Mouse (Mus musculus) forebrain, embryonic 10.5 days (tissue): ENCODE results near the gene Sun2. TPM values are rescaled to one million over a fixed set of nuclear protein-coding genes. Genes with fewer than 3 reads are reported as not detected.

Experiments used
- DNase-seq: peaks from one replicate; pipeline ENCODE4 v3.0.0-alpha.2; 2017; ENCODE audit warnings: low spot score; ENCODE audit errors: extremely low spot score
- H3K27ac ChIP-seq: fragments of 300-500 bp; sonication (generic); 2 replicates; pipeline ENCODE4 v1.5.1; 2016; ENCODE audit warnings: mild to moderate bottlenecking
- H3K27me3 ChIP-seq: fragments of 300-500 bp; sonication (generic); 2 replicates; pipeline ENCODE4 v1.6.1; 2016; ENCODE audit warnings: mild to moderate bottlenecking; ENCODE audit not compliant: poor library complexity, severe bottlenecking
- H3K36me3 ChIP-seq: fragments of 300-500 bp; sonication (generic); replicated peaks from 2 replicates; pipeline ENCODE4 v1.6.1; 2016; ENCODE audit warnings: mild to moderate bottlenecking, moderate library complexity
- H3K4me1 ChIP-seq: fragments of 300-500 bp; sonication (generic); 2 replicates; pipeline ENCODE4 v1.6.1; 2016
- H3K4me3 ChIP-seq: fragments of 300-500 bp; sonication (generic); 2 replicates; pipeline ENCODE4 v1.5.1; 2016; ENCODE audit warnings: mild to moderate bottlenecking, moderate library complexity
- H3K9me3 ChIP-seq: fragments of 300-500 bp; sonication (generic); 2 replicates; pipeline ENCODE4 v1.6.1; 2016; ENCODE audit warnings: mild to moderate bottlenecking, moderate library complexity
- WGBS: fragments of 180-500 bp; shearing (Covaris S2); methylation state at CpG from one replicate; pipeline ENCODE4 v1.1.7; 2016; 5-methylcytosine and 5-hydroxymethylcytosine counted together
- polyA plus RNA-seq: library from polyadenylated mRNA; unstranded; fragments of >200 nt; fragmentation: Nextera tagmentation; extraction: Ambion mirVana; gene quantifications from 2 replicates; pipeline ENCODE4 v1.2.1, GENCODE M21; 2016

Sun2 gene
- polyA plus RNA-seq, 1 experiment from 2014 or later: 3.4 TPM

DNA sequence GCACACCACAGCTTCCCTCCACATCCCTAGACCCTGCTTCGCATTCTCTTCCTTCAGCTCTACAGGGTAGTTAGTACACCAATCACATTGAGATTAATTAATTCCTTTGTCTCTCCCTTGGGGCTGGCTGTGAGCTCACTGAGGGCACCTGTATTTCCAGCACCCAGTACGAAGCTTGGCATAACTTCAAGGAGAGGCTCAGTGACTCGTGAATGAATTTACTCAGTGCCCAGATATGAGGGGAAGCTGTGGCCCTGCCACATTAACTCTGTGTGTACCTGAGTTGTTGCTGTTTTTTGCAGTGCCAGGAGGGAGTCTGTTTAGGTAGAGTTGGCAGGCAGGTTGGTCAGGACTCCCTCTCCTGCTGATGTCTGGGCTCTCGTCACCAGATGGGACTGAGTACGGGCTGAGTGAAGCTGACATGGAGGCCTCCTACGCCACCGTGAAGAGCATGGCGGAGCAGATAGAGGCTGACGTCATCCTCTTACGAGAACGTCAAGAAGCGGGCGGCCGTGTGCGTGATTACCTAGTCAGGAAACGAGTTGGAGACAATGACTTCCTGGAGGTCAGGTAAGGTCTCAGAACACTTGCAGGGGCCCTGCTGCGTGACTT, 35.6 kb downstream of the Sun2 start:
- no peak overlapping the region for H3K27ac ChIP-seq
- no peaks in the 10 kb centered on the region for H3K9me3 ChIP-seq
- H3K4me3 ChIP-seq: no peak overlapping the region
- DNase-seq: no peak
- WGBS: 93% methylated on average over 17 of the region's 17 CpGs
- no peaks in the 10 kb centered on the region for H3K27me3 ChIP-seq
- H3K36me3 ChIP-seq: peaks cover 58% of the 10 kb centered on the region
- no peaks in the 10 kb centered on the region for H3K4me1 ChIP-seq

DNA sequence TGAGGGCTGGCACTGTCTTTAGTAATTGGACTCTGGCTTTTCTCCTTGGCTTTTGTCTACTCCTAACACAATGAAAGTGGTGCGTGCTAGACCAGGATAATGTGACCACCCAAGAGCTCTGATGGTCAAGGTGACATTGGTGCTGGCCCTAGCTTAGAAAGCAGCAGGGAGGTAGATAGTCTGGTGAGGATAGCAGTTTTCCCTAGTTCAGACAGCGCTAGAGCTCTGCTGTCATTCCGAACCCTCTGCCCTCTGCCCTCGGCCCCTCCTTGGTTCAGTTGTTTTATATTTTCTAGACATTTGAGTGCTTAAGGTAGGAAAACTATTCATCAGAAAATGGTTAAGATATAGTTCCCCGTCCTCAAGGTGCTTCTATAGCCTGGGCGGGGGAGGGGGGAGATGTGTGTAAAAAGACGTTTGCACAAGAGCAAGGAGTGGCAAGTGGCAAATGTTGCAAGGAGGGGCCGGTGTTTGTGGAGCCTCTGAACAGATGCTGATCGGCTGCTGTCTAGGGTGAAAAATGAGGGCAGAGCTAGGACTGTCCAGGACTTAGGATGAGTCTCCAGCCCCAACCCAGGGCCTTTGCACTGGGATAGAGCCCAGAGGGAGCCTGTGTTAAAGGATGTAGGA, 44.7 kb downstream of the Sun2 start:
- H3K27me3 ChIP-seq: no peaks in the 10 kb centered on the region
- no peak overlapping the region for H3K4me3 ChIP-seq
- no peak for DNase-seq
- 87% methylated on average over 9 of the region's 9 CpGs for WGBS
- H3K27ac ChIP-seq: 0 out of 2 replicates have a peak overlapping the region, but pooled peaks have one; percentile 16
- peaks cover 36% of the 10 kb centered on the region for H3K4me1 ChIP-seq
- H3K9me3 ChIP-seq: no peaks in the 10 kb centered on the region
- peaks cover 56% of the 10 kb centered on the region for H3K36me3 ChIP-seq

DNA sequence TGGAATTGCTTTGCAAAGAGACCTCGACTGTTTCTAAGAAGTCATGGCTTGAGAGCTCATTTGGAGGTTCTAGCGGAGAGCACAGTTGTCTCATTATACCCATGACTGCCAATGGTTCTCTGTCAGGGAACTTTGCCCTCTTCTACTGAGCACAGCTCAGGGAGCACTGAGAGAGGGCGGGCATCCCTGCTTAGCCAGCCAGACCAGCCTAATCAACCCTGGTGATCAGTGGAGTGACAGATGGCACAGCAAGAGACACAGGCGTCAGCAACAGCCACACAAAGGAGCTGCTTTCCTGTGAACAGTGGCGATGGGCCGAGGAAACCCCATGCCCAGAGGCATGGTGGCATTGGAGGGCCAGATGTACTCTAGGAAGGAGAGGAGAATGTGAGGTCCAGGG, 45.3 kb downstream of the Sun2 start:
- Histone ChIP-seq H3K4me1 (peaks cover 42% of the 10 kb centered on the region), H3K27ac (0 out of 2 replicates have a peak overlapping the region, but pooled peaks have one; percentile 16), H3K4me3 (no peak overlapping the region), H3K27me3 (no peaks in the 10 kb centered on the region), H3K36me3 (peaks cover 56% of the 10 kb centered on the region), H3K9me3 (no peaks in the 10 kb centered on the region)
- DNase-seq: no peak
- 86% methylated on average over 6 of the region's 6 CpGs for WGBS

DNA sequence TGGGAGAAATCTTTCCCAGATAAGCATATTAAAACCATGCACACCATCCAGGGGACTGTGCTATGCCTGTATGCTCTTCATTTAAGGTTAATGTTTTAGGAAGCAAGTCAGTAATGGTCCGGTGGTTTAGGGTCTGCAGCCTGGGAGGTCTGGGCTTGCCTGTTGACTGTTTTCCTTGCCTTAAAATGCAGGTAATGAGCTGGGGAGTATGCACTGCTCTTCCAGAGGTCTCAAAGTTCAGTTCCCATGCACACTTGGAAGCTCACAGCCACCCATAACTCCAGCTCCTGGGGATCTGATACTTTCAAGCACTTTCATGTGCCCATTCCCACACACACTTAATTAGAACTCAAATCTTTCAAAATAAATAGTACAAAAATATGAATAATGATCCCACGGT, 45.8 kb downstream of the Sun2 start:
- Histone ChIP-seq H3K4me1 (peaks cover 47% of the 10 kb centered on the region), H3K27ac (no peak overlapping the region), H3K9me3 (no peaks in the 10 kb centered on the region), H3K36me3 (peaks cover 56% of the 10 kb centered on the region), H3K4me3 (no peak overlapping the region), H3K27me3 (no peaks in the 10 kb centered on the region)
- WGBS: 92% methylated on average over 2 of the region's 2 CpGs
- DNase-seq: no peak

DNA sequence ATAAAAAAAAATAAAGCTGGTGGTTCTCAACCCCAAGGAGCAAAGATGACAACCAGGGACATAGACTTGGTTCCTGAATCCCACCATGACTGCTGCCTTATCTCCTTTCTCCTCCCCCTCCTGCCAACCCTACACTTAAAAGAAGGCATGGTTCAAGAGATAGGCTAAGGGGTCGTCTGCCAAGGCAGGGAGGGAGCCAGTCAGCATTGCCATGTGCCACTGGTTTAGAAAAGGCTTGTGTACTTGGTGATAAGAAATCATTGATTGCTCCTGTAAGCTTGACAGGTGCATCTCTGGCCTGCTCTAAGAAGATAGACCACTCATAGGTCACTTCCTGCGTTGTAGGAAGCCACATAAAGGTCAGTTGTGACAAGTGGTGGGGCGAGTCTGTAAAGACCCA, 46.8 kb downstream of the Sun2 start:
- Histone ChIP-seq H3K4me1 (peaks cover 54% of the 10 kb centered on the region), H3K27ac (no peak overlapping the region), H3K9me3 (no peaks in the 10 kb centered on the region), H3K36me3 (peaks cover 56% of the 10 kb centered on the region), H3K27me3 (no peaks in the 10 kb centered on the region), H3K4me3 (no peak overlapping the region)
- WGBS: 76% methylated on average over 3 of the region's 3 CpGs
- DNase-seq: no peak

DNA sequence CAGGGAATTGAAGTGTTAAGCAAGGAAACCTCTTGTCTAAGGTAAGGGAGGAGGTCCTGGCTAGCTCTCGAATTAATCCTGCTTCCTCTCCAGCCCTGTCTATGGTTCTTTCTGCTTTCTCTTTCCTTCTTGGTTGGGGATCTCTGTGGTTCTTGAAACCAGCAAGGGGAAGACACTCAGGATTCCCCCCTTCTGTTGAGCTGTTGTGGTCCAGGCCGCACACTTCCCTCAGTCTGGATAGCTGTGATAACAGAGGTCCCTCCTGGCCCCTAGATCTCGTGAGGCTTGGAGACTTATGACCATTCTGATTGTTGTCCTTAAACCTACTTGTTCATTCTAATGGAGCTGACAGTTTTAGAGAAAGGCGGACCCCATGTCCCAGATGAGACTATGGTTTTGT, 47.8 kb downstream of the Sun2 start:
- peaks cover 54% of the 10 kb centered on the region for H3K36me3 ChIP-seq
- peaks cover 61% of the 10 kb centered on the region for H3K4me1 ChIP-seq
- WGBS: 93% methylated on average over 4 of the region's 4 CpGs
- DNase-seq: no peak
- no peaks in the 10 kb centered on the region for H3K27me3 ChIP-seq
- no peak overlapping the region for H3K27ac ChIP-seq
- no peak overlapping the region for H3K4me3 ChIP-seq
- no peaks in the 10 kb centered on the region for H3K9me3 ChIP-seq

DNA sequence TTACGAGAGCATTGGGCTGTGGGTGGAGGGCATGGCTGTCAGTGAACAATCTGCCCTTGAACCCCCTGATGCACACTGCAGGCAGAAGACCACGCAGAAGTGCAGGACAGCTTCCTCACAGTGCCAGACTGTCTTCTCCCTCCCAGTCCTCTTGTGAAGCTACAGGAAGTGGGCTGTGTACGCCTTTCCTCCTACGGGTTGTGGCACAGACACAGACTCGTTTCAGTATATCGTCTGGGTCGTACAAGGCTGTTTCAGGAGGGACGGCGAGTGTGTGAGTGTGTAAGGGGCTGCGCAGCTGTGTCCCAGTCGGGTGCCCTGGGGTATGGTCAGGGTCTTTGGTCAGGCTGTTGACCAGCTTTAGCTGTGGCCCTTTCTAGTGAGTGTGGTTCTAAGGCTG, 48.6 kb downstream of the Sun2 start:
- WGBS: 88% methylated on average over 11 of the region's 11 CpGs
- DNase-seq: no peak
- Histone ChIP-seq H3K4me3 (peak overlapping the region; percentile 16; the same call in 1 of the 2 replicates), H3K36me3 (peaks cover 48% of the 10 kb centered on the region), H3K9me3 (no peaks in the 10 kb centered on the region), H3K27me3 (peaks cover 4% of the 10 kb centered on the region; the same call in 1 of the 2 replicates), H3K27ac (no peak overlapping the region), H3K4me1 (peaks cover 68% of the 10 kb centered on the region)

DNA sequence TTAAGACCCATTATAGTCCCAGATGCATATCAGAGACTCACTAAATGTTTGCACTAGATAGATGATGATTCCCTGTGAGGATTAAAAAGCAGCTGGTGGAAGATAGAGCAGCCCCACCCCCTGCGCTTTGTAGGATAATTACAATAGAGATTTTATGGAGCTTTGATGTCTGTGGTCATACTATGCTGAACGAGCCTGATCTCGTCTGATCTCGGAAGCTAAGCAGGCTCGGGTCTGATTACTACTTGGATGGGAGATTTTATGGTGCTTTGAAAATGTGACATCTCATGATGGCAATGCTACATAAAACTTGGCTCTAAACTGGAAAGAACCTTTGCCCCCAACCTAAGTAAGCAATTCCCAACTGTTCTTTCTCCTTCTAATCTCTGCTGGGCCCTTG, 50.0 kb downstream of the Sun2 start:
- no peak overlapping the region for H3K27ac ChIP-seq
- peaks cover 37% of the 10 kb centered on the region for H3K36me3 ChIP-seq
- H3K27me3 ChIP-seq: peaks cover 4% of the 10 kb centered on the region; the same call in 1 of the 2 replicates
- H3K4me3 ChIP-seq: peak overlapping the region; percentile 98
- no peaks in the 10 kb centered on the region for H3K9me3 ChIP-seq
- DNase-seq: no peak
- WGBS: 89% methylated on average over 5 of the region's 5 CpGs
- peaks cover 68% of the 10 kb centered on the region for H3K4me1 ChIP-seq

DNA sequence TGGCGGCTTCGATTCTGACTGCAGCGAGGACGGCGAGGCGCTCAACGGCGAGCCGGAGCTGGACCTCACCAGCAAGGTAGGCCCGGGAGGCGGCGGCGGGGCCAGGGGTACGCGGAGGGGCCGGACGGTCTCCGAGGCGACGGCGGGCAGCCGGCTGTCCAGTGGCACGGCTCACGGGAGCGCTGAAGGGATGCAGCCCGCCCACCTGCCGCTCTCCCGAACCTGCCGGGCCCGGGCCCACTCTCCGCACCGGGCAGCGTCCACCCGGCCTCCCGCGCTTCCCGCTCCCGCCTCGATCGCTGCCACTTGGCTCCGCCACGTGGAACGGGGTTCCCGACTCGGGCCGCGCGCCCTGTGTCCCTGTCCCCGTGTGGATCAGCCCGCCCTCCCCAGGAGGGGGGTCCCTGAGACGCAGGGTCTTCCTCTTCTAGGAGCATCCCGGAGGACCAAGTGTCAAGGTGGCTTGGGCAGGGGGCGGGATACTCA, 51.3 kb downstream of the Sun2 start:
- H3K4me1 ChIP-seq: peaks cover 67% of the 10 kb centered on the region
- peaks cover 24% of the 10 kb centered on the region for H3K36me3 ChIP-seq
- WGBS: under 1% methylated on average over 53 of the region's 53 CpGs
- H3K4me3 ChIP-seq: peak overlapping the region; percentile 98
- no peaks in the 10 kb centered on the region for H3K9me3 ChIP-seq
- peaks cover 4% of the 10 kb centered on the region; the same call in 1 of the 2 replicates for H3K27me3 ChIP-seq
- no peak for DNase-seq
- H3K27ac ChIP-seq: peak overlapping the region; percentile 95

DNA sequence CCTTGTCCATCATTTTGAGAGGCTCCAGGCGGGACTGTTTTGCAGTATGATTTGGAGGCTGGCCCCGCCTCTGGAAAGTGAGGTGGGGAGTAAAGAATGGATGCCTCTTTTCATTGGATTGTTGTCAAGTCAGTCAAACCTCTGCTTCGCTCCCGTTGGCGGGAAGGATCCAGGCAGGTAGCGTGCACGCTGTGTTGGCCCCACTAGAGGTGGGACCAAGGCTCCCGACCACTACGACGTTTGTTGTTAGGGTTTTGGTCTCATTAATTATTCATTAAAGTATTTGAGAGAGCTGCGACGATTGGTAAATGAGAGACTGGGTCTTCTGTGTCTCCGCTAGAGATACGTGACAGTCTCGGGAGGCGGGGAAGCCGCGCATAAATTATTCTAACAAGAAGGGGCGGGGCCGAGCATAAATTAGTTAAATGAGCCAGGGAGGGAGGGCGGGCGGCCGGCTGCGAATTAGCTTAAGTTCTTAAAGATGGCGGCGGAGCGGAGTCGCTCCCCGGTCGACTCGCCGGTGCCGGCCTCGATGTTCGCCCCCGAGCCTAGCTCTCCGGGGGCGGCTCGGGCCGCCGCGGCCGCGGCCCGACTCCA, 51.8 kb downstream of the Sun2 start, which contains the start of gene Gtpbp1:
Gtpbp1 (plus strand) TSS at position 420 of the 597 bp plus-strand sequence.
- no peaks in the 10 kb centered on the region for H3K9me3 ChIP-seq
- peaks cover 71% of the 10 kb centered on the region for H3K4me1 ChIP-seq
- WGBS: under 1% methylated on average over 45 of the region's 45 CpGs
- H3K4me3 ChIP-seq: peak within 1 kb of the TSS; percentile 98
- peaks cover 4% of the 10 kb centered on the region; the same call in 1 of the 2 replicates for H3K27me3 ChIP-seq
- peaks cover 21% of the 10 kb centered on the region for H3K36me3 ChIP-seq
- peak; percentile 94 for DNase-seq
- H3K27ac ChIP-seq: peak within 1 kb of the TSS; percentile 95

DNA sequence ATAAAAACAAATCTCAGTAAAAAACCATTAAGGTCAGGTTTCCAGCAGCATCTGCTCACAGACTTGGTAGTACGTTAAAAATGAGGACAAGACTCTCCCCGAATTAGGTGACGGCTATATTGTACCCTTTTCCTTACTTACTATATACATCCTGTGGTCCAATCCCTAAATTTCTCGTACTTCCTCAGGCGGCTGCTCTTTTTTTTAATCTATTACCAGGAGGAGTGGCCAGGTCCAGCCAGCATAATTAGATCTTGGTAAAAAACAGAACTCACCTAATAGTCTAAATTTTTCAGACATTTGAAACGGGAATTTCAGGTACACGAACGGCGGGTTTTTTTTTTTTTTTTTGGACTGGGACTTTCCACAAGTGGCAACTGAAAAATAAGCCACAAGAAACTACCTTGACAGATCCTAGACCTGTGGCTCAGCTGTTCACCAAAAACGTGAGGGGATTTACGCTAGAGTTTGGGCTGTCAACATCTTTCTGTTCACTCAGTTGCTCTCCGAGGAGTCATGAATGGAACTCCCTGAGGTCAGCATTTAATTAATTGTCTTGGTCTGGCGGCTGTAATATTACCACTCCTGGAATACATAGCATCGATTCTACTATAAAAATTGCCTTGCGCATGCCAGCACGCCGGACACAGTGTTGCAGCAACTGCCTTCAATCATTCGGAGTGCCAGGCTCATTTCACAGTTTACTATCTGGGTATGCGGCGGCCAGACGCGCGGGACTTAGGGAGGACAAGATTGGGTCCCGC, 52.5 kb downstream of the Sun2 start:
- Histone ChIP-seq H3K4me1 (peaks cover 77% of the 10 kb centered on the region), H3K4me3 (peak overlapping the region; percentile 98), H3K36me3 (peaks cover 14% of the 10 kb centered on the region), H3K27me3 (peaks cover 4% of the 10 kb centered on the region; the same call in 1 of the 2 replicates), H3K27ac (peak overlapping the region; percentile 95), H3K9me3 (no peaks in the 10 kb centered on the region)
- no peak for DNase-seq
- 16% methylated on average over 24 of the region's 24 CpGs for WGBS

DNA sequence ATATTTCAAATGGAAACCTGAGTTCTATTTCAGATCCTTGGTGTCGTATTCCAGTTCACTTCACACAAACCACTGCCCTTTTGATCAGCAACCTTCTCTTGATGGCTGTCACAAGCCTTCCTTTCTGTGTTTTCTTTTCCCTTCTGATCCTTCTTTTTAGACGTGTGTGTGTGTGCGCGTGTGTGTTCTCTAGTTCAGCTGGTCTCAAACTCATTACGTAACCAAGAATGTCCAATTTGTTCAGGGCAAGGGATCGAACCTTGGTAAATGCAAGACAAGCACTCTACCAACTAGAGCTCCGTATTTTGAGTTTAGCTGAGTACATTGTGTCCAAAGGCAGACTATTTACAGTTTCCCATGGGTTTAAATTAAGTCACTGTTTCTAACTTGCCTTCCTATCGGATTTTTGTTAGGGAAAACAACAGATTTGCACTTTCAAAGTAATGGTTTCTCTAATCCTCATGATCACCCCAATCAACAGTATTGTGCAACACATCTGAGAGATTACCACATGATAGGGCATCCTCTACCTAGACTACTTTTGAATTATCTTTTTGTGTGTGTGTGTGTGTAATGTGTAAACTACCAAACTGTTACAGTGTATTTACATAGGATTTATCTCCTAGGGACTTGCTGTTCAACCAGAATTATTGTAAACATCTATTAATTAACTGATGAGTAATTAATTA, 53.9 kb downstream of the Sun2 start:
- Histone ChIP-seq H3K27ac (peak overlapping the region; percentile 93), H3K27me3 (peaks cover 4% of the 10 kb centered on the region; the same call in 1 of the 2 replicates), H3K4me3 (peak overlapping the region; percentile 96), H3K36me3 (peaks cover 8% of the 10 kb centered on the region; the same call in 1 of the 2 replicates), H3K4me1 (peaks cover 82% of the 10 kb centered on the region), H3K9me3 (no peaks in the 10 kb centered on the region)
- 4% methylated on average over 8 of the region's 8 CpGs for WGBS
- DNase-seq: no peak
